Mouse (Mus musculus) forebrain, embryonic 11.5 days (tissue): ENCODE data around the gene Kcnk3. TPM values are rescaled to one million over a fixed set of nuclear protein-coding genes. Genes with fewer than 3 reads are reported as not detected.
A peak's percentile ranks its signal among the peaks of the same experiment; 100 is the strongest.

Source experiments
- ATAC-seq: fragments of 200-750 bp; cut with Nextera tagmentation; replicated peaks from 2 replicates; pipeline ENCODE4 v1.8.0; 2017; ENCODE audit warnings: moderate TSS enrichment; ENCODE audit not compliant: low FRiP score
- DNase-seq: peaks from one replicate; pipeline ENCODE4 v3.0.0-alpha.2; 2017; ENCODE audit warnings: low spot score
- H3K27ac ChIP-seq: fragments of 300-500 bp; sonication (generic); 2 replicates; pipeline ENCODE4 v1.5.1; 2014; ENCODE audit warnings: low read depth, low read length
- H3K27me3 ChIP-seq: fragments of 300-500 bp; sonication (generic); 2 replicates; pipeline ENCODE4 v1.6.1; 2014; ENCODE audit warnings: mild to moderate bottlenecking, low read length, mixed read lengths; ENCODE audit not compliant: control insufficient read depth, insufficient read depth
- H3K36me3 ChIP-seq: fragments of 300-500 bp; sonication (generic); 2 replicates; pipeline ENCODE4 v1.6.1; 2014; ENCODE audit warnings: mild to moderate bottlenecking, low read length, moderate library complexity, mixed read lengths; ENCODE audit not compliant: control insufficient read depth, insufficient read depth
- H3K4me1 ChIP-seq: fragments of 300-500 bp; sonication (generic); replicated peaks from 2 replicates; pipeline ENCODE4 v1.6.1; 2014; ENCODE audit warnings: low read length, mixed read lengths; ENCODE audit not compliant: control insufficient read depth, insufficient read depth
- H3K4me2 ChIP-seq: fragments of 300-500 bp; sonication (generic); 2 replicates; pipeline ENCODE4 v1.6.1; 2014; ENCODE audit warnings: low read depth, mild to moderate bottlenecking, low read length, moderate library complexity, mixed read lengths; ENCODE audit not compliant: severe bottlenecking
- H3K4me3 ChIP-seq: fragments of 300-500 bp; sonication (generic); 2 replicates; pipeline ENCODE4 v1.5.1; 2014; ENCODE audit warnings: low read depth, low read length
- H3K9ac ChIP-seq: fragments of 300-500 bp; sonication (generic); 2 replicates; pipeline ENCODE4 v1.6.1; 2014; ENCODE audit warnings: low read length
- H3K9me3 ChIP-seq: fragments of 300-500 bp; sonication (generic); 2 replicates; pipeline ENCODE4 v1.6.1; 2016; ENCODE audit warnings: low read length, mixed read lengths; ENCODE audit not compliant: control insufficient read depth
- WGBS: fragments of 180-500 bp; shearing (Covaris S2); extraction: QIAGEN DNeasy Blood & Tissue Kit; methylation state at CpG from one replicate; pipeline ENCODE4 v1.1.7; 2014; 5-methylcytosine and 5-hydroxymethylcytosine counted together
- polyA plus RNA-seq: library from polyadenylated mRNA; unstranded; fragments of >200 nt; fragmentation: Nextera tagmentation; extraction: Ambion mirVana; gene quantifications from 2 replicates; pipeline ENCODE4 v1.2.1, GENCODE M21; 2014

Gene Kcnk3
- polyA plus RNA-seq: 0.20 and 0.24 TPM in 2 replicates

GRCm38 (mm10) chr5:30587681-30588300 lies at the start of gene Kcnk3:
Gene Kcnk3 (plus strand): TSS chr5:30588170.
- Histone ChIP-seq H3K4me1 (peaks cover 5% of the 10 kb centered on the region), H3K27ac (no peak within 1 kb of the TSS), H3K9ac (peak within 1 kb of the TSS; percentile 48), H3K4me2 (peak within 1 kb of the TSS; percentile 95), H3K4me3 (peak within 1 kb of the TSS; percentile 46), H3K36me3 (no peaks in the 10 kb centered on the region), H3K9me3 (no peaks in the 10 kb centered on the region), H3K27me3 (peaks cover 19% of the 10 kb centered on the region)
- DNase-seq (peak; percentile 85), ATAC-seq (no peak)
- WGBS: under 1% methylated on average over 30 of the region's 54 CpGs

DNA sequence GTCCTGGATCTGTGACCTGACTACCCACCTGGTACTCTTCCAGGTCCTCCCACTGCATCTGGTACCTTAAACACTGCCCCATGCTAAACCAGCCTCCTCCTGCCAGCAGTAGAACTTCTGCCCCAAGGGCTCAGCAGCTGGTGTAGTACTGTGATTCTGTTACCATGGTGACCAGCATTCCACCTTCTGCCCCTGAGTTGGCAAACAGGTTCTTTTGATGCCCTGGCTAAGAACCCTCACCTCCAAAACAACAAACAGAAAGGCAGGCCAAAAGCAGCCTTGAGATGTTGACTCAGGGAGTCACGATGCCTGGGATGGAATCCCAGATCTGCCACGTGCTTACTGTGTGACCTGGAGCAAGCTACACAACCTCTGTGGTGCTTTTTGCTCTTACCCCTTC lies 42.3 kb upstream of the Kcnk3 start, which contains the start of gene Cib4:
Gene Cib4 (minus strand): TSS at position 139 of the 400 bp plus-strand sequence.
- no peaks in the 10 kb centered on the region for H3K9me3 ChIP-seq
- ATAC-seq (no peak), DNase-seq (no peak)
- H3K27ac ChIP-seq: no peak within 1 kb of the TSS
- H3K4me3 ChIP-seq: no peak within 1 kb of the TSS
- no peaks in the 10 kb centered on the region for H3K27me3 ChIP-seq
- no peaks in the 10 kb centered on the region for H3K36me3 ChIP-seq
- H3K4me2 ChIP-seq: no peak within 1 kb of the TSS
- no peaks in the 10 kb centered on the region for H3K4me1 ChIP-seq
- H3K9ac ChIP-seq: no peak within 1 kb of the TSS
- WGBS: 60% methylated on average over 2 of the region's 2 CpGs

DNA sequence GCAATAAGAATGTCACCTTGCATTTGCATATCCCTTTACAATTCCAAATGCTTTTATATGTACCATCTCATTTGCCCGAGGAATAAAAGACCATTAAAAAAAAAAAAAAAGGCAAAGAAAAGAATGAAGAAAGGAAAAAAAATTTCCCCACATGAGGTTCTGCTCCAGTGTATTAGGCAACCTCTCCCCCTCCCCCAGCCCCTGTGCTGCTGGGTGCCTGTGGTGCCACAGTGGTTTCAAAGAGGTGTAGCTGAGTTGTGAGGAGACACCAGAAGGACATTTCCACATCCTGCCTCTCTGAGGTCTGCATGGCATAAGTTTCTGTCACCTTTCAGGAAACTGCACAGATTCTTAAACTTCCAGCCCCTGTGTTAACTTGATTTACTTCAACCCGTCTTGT lies 39.3 kb upstream of the Kcnk3 start:
- 65% methylated on average over 2 of the region's 2 CpGs for WGBS
- no peak overlapping the region for H3K9ac ChIP-seq
- H3K27me3 ChIP-seq: no peaks in the 10 kb centered on the region
- H3K4me1 ChIP-seq: no peaks in the 10 kb centered on the region
- no peak overlapping the region for H3K27ac ChIP-seq
- no peaks in the 10 kb centered on the region for H3K36me3 ChIP-seq
- no peak overlapping the region for H3K4me3 ChIP-seq
- H3K9me3 ChIP-seq: no peaks in the 10 kb centered on the region
- no peak for DNase-seq
- ATAC-seq: no peak
- no peak overlapping the region for H3K4me2 ChIP-seq

DNA sequence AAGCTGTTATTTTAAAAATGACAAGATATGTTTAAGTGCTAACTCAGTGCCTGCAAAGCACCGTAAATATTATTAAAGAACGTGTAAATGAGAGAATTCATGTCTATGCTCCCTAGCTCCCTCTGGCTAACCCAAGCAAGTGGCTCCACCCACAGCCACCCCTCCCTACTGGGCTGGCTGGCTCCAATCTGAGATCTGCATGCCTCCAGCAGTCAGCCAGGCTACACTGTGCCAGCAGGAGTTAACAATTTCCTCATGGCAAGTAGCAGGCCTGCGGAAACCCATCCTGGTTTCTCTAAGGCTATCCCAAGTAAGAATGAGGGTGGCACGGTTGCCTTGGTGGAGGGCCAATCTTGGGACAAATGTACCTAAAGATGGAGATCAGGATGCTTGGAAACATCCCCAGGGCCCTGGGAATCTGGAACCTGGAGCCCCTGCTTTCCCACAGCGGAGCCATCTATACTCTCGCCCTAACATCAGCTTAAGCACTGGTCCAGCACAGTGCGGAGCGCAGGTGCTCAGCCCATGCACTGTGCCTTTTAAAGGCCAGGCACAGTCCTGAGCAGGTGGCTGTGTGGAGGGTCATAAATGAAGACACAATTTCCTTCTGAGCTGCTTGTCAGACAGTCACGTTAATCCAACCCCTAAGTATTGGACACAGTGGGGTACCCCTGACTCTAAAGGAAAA lies 37.5 kb upstream of the Kcnk3 start:
- no peak overlapping the region for H3K4me3 ChIP-seq
- H3K36me3 ChIP-seq: no peaks in the 10 kb centered on the region
- no peak overlapping the region for H3K9ac ChIP-seq
- no peak overlapping the region for H3K27ac ChIP-seq
- ATAC-seq: no peak
- no peak overlapping the region for H3K4me2 ChIP-seq
- 61% methylated on average over 9 of the region's 9 CpGs for WGBS
- no peaks in the 10 kb centered on the region for H3K27me3 ChIP-seq
- no peaks in the 10 kb centered on the region for H3K9me3 ChIP-seq
- no peak for DNase-seq
- no peaks in the 10 kb centered on the region for H3K4me1 ChIP-seq

DNA sequence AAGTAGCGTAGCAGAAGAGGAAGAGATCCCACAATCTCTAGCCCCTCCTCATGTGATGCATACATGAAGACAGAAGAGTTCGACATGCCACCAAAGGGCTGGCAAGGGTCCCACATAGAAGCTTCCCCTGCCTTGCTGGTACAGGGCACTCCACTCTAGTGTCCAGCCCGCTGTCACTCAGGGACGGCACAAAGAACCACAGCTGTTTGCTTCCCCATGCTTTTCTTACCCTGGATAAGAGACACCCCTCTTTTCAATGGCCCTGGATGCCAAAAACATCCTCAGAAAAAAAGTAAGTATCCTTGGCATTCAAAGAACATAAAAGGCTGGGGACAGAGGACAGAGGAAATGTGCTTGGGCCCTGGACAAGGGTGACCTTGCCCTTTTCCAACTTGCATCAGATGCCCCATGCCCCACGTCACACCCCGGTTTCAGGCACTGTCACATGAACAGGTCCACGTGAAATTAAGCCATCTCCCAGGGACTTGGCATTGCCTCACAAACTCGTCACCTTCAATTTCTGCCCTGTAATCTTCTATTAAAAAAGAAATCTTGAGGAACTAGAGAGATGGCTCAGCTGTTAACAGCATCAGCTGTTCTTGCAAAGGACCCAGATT lies 36.8 kb upstream of the Kcnk3 start:
- no peaks in the 10 kb centered on the region for H3K27me3 ChIP-seq

DNA sequence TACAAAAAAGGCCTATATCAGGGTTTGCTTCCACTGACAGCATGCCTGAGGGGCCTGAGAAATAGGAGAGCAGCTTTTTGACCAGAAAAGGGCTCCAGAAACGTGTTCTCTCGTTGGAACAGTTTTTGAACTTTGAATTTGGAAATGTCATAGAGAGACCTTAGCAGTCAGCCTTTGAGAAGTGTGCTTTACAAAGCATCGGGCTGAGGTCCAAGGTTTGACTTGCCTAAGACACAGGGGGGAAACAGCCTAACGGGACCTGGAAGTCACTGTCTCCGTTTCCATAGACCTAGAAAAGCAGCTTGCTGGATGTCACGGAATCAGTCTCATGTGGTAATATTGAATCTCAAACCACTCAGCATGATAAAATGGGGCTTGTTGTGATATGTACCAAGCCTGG lies 36.0 kb upstream of the Kcnk3 start:
- Histone ChIP-seq H3K27ac (no peak overlapping the region), H3K27me3 (no peaks in the 10 kb centered on the region), H3K9me3 (no peaks in the 10 kb centered on the region), H3K36me3 (no peaks in the 10 kb centered on the region), H3K4me3 (no peak overlapping the region), H3K4me1 (no peaks in the 10 kb centered on the region), H3K4me2 (no peak overlapping the region), H3K9ac (no peak overlapping the region)
- no peak for DNase-seq
- 90% methylated on average over 6 of the region's 6 CpGs for WGBS
- ATAC-seq: no peak

More for the DNA sequence above, 36.8 kb upstream of the Kcnk3 start:
- H3K36me3 ChIP-seq: no peaks in the 10 kb centered on the region
- WGBS: 82% methylated on average over 8 of the region's 8 CpGs
- no peak overlapping the region for H3K27ac ChIP-seq
- H3K4me2 ChIP-seq: no peak overlapping the region
- no peak for ATAC-seq
- H3K4me3 ChIP-seq: no peak overlapping the region
- DNase-seq: no peak
- no peaks in the 10 kb centered on the region for H3K9me3 ChIP-seq
- H3K9ac ChIP-seq: no peak overlapping the region
- no peaks in the 10 kb centered on the region for H3K4me1 ChIP-seq

- Histone ChIP-seq H3K9ac (no peak overlapping the region), H3K4me2 (no peak overlapping the region), H3K4me3 (no peak overlapping the region), H3K27me3 (no peaks in the 10 kb centered on the region), H3K9me3 (no peaks in the 10 kb centered on the region), H3K4me1 (no peaks in the 10 kb centered on the region), H3K27ac (no peak overlapping the region), H3K36me3 (no peaks in the 10 kb centered on the region)
- ATAC-seq (no peak), DNase-seq (no peak)
- WGBS: 93% methylated on average over 13 of the region's 13 CpGs
Measured at GRCm38 (mm10) chr5:30553936-30554335, 34.0 kb upstream of the Kcnk3 start.

GRCm38 (mm10) chr5:30554981-30555380 lies 33.0 kb upstream of the Kcnk3 start:
- DNase-seq: no peak
- no peaks in the 10 kb centered on the region for H3K4me1 ChIP-seq
- no peak overlapping the region for H3K27ac ChIP-seq
- no peak overlapping the region for H3K9ac ChIP-seq
- ATAC-seq: no peak
- 85% methylated on average over 8 of the region's 8 CpGs for WGBS
- no peaks in the 10 kb centered on the region for H3K27me3 ChIP-seq
- H3K4me3 ChIP-seq: no peak overlapping the region
- no peaks in the 10 kb centered on the region for H3K36me3 ChIP-seq
- no peak overlapping the region for H3K4me2 ChIP-seq
- H3K9me3 ChIP-seq: no peaks in the 10 kb centered on the region
